Mouse (Mus musculus) intestine, embryonic 14.5 days (tissue): ENCODE data around the gene Igf1. TPM values are rescaled to one million over a fixed set of nuclear protein-coding genes. Genes with fewer than 3 reads are reported as not detected.

Source experiments
- ATAC-seq: fragments of 200-750 bp; cut with Nextera tagmentation; replicated peaks from 2 replicates; pipeline ENCODE4 v1.8.0; 2017; ENCODE audit warnings: low read depth, moderate number of reproducible peaks, moderate TSS enrichment, moderate library complexity; ENCODE audit not compliant: low FRiP score, low TSS enrichment
- DNase-seq: peaks from one replicate; pipeline ENCODE4 v3.0.0-alpha.2; 2018; ENCODE audit warnings: low spot score
- H3K27ac ChIP-seq: fragments of 300-500 bp; sonication (generic); 2 replicates; pipeline ENCODE4 v1.5.1; 2014; ENCODE audit warnings: low read depth, mild to moderate bottlenecking, control low read depth
- H3K27me3 ChIP-seq: fragments of 300-500 bp; sonication (generic); replicated peaks from 2 replicates; pipeline ENCODE4 v1.6.1; 2014; ENCODE audit warnings: low read length, control low read depth; ENCODE audit not compliant: control insufficient read depth, insufficient read depth
- H3K36me3 ChIP-seq: fragments of 300-500 bp; sonication (generic); 2 replicates; pipeline ENCODE4 v1.6.1; 2014; ENCODE audit warnings: low read length, control low read depth; ENCODE audit not compliant: control insufficient read depth, insufficient read depth
- H3K4me1 ChIP-seq: fragments of 300-500 bp; sonication (generic); replicated peaks from 2 replicates; pipeline ENCODE4 v1.6.1; 2014; ENCODE audit warnings: low read length, control low read depth, mixed read lengths; ENCODE audit not compliant: control insufficient read depth, insufficient read depth
- H3K4me2 ChIP-seq: fragments of 300-500 bp; sonication (generic); 2 replicates; pipeline ENCODE4 v1.6.1; 2014; ENCODE audit warnings: low read length
- H3K4me3 ChIP-seq: fragments of 300-500 bp; sonication (generic); 2 replicates; pipeline ENCODE4 v1.5.1; 2014; ENCODE audit warnings: low read depth, low read length, control low read depth, mixed read lengths
- H3K9ac ChIP-seq: fragments of 300-500 bp; sonication (generic); 2 replicates; pipeline ENCODE4 v1.6.1; 2014; ENCODE audit warnings: mild to moderate bottlenecking, low read length
- H3K9me3 ChIP-seq: fragments of 300-500 bp; sonication (generic); 2 replicates; pipeline ENCODE4 v1.6.1; 2016; ENCODE audit warnings: low read length, control low read depth; ENCODE audit not compliant: control insufficient read depth
- WGBS: fragments of 180-500 bp; shearing (Covaris S2); extraction: QIAGEN DNeasy Blood & Tissue Kit; methylation state at CpG from one replicate; pipeline ENCODE4 v1.1.7; 2014; 5-methylcytosine and 5-hydroxymethylcytosine counted together
- polyA plus RNA-seq: library from polyadenylated mRNA; unstranded; fragments of >200 nt; fragmentation: Nextera tagmentation; extraction: Ambion mirVana; gene quantifications from 2 replicates; pipeline ENCODE4 v1.2.1, GENCODE M21; 2014

Gene Igf1
- polyA plus RNA-seq, 1 experiment from 2014 or later: 49.9 TPM

DNA sequence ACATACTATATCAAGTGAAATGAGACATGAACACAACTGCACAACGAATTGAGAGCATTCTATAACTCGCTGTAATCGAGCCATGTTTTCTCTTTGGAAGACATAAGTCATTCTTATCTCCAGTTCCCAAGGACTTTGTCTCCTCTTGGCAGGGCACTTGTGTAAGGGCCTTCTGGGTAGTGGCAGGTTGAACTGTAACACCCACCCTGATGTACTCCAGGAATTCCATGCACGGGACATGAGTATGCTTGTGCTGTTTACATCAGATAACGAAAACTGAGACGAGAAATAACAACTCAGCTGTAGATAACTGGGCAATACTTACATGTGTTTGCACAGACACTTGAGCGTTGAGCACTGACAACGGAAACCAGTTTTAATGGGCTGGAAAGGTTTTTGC is 8.4 kb downstream of the Igf1 start:
- Histone ChIP-seq H3K4me2 (no peak overlapping the region), H3K9ac (no peak overlapping the region), H3K4me3 (no peak overlapping the region), H3K36me3 (no peaks in the 10 kb centered on the region; the same call in 1 of the 2 replicates), H3K9me3 (peaks cover 6% of the 10 kb centered on the region; the same call in 1 of the 2 replicates), H3K4me1 (peaks cover 8% of the 10 kb centered on the region; the same call in 1 of the 2 replicates), H3K27ac (no peak overlapping the region), H3K27me3 (no peaks in the 10 kb centered on the region)
- WGBS: 27% methylated on average over 8 of the region's 8 CpGs
- DNase-seq (no peak), ATAC-seq (no peak)

GRCm38 (mm10) chr10:87867217-87867616 is 9.2 kb downstream of the Igf1 start:
- H3K9ac ChIP-seq: no peak overlapping the region
- WGBS: 43% methylated on average over 2 of the region's 2 CpGs
- no peaks in the 10 kb centered on the region for H3K27me3 ChIP-seq
- H3K4me1 ChIP-seq: peaks cover 8% of the 10 kb centered on the region; the same call in 1 of the 2 replicates
- no peak overlapping the region for H3K27ac ChIP-seq
- no peak overlapping the region for H3K4me2 ChIP-seq
- DNase-seq (no peak), ATAC-seq (no peak)
- no peaks in the 10 kb centered on the region for H3K9me3 ChIP-seq
- no peak overlapping the region for H3K4me3 ChIP-seq
- H3K36me3 ChIP-seq: no peaks in the 10 kb centered on the region; the same call in 1 of the 2 replicates

- DNase-seq: no peak
- no peak for ATAC-seq
- H3K27me3 ChIP-seq: no peaks in the 10 kb centered on the region
- no peaks in the 10 kb centered on the region; the same call in 1 of the 2 replicates for H3K36me3 ChIP-seq
- WGBS: 50% methylated on average over 4 of the region's 4 CpGs
- H3K9me3 ChIP-seq: no peaks in the 10 kb centered on the region
- H3K4me3 ChIP-seq: no peak overlapping the region
- no peak overlapping the region for H3K9ac ChIP-seq
- peaks cover 8% of the 10 kb centered on the region; the same call in 1 of the 2 replicates for H3K4me1 ChIP-seq
- H3K4me2 ChIP-seq: no peak overlapping the region
- no peak overlapping the region for H3K27ac ChIP-seq
These were observed 9.6 kb downstream of the Igf1 start for GRCm38 (mm10) chr10:87867631-87868030.

DNA sequence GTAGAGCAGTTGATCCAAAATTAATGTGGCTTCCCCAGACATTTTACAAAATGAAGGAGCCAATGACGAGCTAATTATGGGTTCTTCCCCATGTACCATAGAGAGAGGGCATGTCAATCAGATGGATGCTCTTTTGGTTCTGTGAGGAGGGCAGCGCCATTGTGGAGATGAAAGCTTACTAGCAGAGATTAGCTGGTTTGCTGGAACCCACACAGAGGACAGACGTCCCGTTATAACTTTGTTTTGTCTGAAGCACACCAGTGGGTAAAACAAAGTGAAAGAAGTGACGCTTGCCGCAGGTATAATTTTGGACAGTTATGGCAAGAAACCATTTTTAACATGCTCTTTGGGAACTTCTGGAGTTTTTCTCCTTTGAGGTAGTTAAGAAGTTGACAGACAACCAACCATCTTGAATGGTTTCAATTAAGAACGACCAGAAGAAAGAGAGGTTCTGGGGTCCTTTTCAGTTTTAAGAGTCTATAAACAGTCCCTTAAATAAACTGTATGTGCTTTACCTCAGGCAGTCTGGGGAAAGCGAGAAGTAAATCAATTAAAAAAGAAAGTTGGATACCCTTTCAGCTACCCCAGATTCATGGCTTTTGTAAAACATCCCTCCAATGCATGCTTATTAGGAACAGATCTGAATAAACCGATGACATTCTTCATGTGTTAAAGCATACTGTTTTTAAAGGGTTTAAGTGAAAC is 10.4 kb downstream of the Igf1 start:
- no peak overlapping the region for H3K27ac ChIP-seq
- DNase-seq: no peak
- H3K9ac ChIP-seq: no peak overlapping the region
- no peaks in the 10 kb centered on the region for H3K27me3 ChIP-seq
- no peaks in the 10 kb centered on the region for H3K9me3 ChIP-seq
- no peak overlapping the region for H3K4me3 ChIP-seq
- H3K36me3 ChIP-seq: no peaks in the 10 kb centered on the region; the same call in 1 of the 2 replicates
- ATAC-seq: no peak
- WGBS: 59% methylated on average over 9 of the region's 9 CpGs
- H3K4me2 ChIP-seq: no peak overlapping the region
- H3K4me1 ChIP-seq: peaks cover 8% of the 10 kb centered on the region; the same call in 1 of the 2 replicates

DNA sequence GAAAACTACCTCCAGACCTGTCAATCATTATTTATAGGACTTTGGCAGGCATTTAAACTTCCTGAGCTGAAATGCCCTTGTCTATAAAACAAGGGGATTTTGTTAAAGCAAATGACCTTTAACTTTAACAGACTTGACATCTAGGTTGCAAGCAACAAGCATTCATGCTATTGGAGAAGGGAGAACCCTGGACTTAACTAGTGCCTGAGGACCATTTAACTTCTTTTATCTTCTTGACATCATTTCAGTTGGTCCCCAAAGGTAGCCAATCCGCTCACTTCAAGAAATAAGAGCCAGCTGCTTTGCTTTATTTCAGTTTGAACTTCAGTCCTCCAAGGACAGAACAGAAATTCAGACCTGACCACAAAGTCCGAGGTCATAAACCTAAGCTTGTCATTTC is 11.1 kb downstream of the Igf1 start:
- peaks cover 8% of the 10 kb centered on the region; the same call in 1 of the 2 replicates for H3K4me1 ChIP-seq
- no peaks in the 10 kb centered on the region; the same call in 1 of the 2 replicates for H3K36me3 ChIP-seq
- no peak for ATAC-seq
- H3K4me2 ChIP-seq: no peak overlapping the region
- no peaks in the 10 kb centered on the region for H3K27me3 ChIP-seq
- H3K27ac ChIP-seq: no peak overlapping the region
- WGBS: 83% methylated on average over 2 of the region's 2 CpGs
- no peaks in the 10 kb centered on the region for H3K9me3 ChIP-seq
- H3K4me3 ChIP-seq: no peak overlapping the region
- no peak overlapping the region for H3K9ac ChIP-seq
- DNase-seq: no peak

GRCm38 (mm10) chr10:87869691-87870090 is 11.6 kb downstream of the Igf1 start:
- ATAC-seq (no peak), DNase-seq (no peak)
- Histone ChIP-seq H3K4me1 (peaks cover 8% of the 10 kb centered on the region; the same call in 1 of the 2 replicates), H3K4me2 (no peak overlapping the region), H3K27ac (no peak overlapping the region), H3K9me3 (no peaks in the 10 kb centered on the region), H3K9ac (no peak overlapping the region), H3K27me3 (no peaks in the 10 kb centered on the region), H3K4me3 (no peak overlapping the region), H3K36me3 (no peaks in the 10 kb centered on the region; the same call in 1 of the 2 replicates)
- WGBS: 86% methylated on average over 1 of the region's 1 CpGs

GRCm38 (mm10) chr10:87871863-87872647 is 14.0 kb downstream of the Igf1 start:
- no peak for ATAC-seq
- DNase-seq: no peak
- H3K4me1 ChIP-seq: peaks cover 8% of the 10 kb centered on the region; the same call in 1 of the 2 replicates
- no peak overlapping the region for H3K27ac ChIP-seq
- no peaks in the 10 kb centered on the region for H3K36me3 ChIP-seq
- H3K9me3 ChIP-seq: no peaks in the 10 kb centered on the region
- no peaks in the 10 kb centered on the region for H3K27me3 ChIP-seq
- H3K4me3 ChIP-seq: no peak overlapping the region
- 20% methylated on average over 8 of the region's 8 CpGs for WGBS
- no peak overlapping the region for H3K9ac ChIP-seq
- no peak overlapping the region for H3K4me2 ChIP-seq

DNA sequence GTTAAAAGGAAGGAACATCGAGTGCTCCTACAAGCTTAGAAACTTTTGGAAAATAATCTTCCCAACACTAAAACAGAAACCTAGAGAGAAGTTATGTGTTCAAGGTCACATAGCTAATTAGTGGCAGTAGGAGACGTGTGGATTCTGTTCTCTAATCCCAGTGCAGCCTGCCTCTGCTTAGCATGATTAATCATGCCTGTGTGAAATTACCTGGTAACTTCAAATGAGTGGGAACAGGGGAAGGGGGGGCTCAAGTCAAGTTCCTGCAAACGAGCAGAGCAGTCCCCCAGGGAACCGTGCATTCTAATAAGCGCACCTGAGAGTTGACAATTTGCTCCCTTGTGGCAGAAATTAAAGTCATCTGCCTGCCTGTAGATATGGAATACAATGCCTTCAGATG is 14.8 kb downstream of the Igf1 start:
- H3K27me3 ChIP-seq: no peaks in the 10 kb centered on the region
- H3K27ac ChIP-seq: no peak overlapping the region
- H3K9me3 ChIP-seq: no peaks in the 10 kb centered on the region
- H3K4me2 ChIP-seq: no peak overlapping the region
- ATAC-seq (no peak), DNase-seq (no peak)
- peaks cover 4% of the 10 kb centered on the region; the same call in 1 of the 2 replicates for H3K4me1 ChIP-seq
- WGBS: 60% methylated on average over 5 of the region's 5 CpGs
- H3K36me3 ChIP-seq: no peaks in the 10 kb centered on the region
- no peak overlapping the region for H3K4me3 ChIP-seq
- no peak overlapping the region for H3K9ac ChIP-seq
